Mouse (Mus musculus) retina, embryonic 14.5 days (tissue): ENCODE results near the gene Pgc.

Experiments used
- DNase-seq: peaks from one replicate; pipeline ENCODE4 v3.0.0-alpha.2; 2015; ENCODE audit warnings: low spot score

The Pgc gene

GRCm38 (mm10) chr17:47708972-47709371 is 17.7 kb upstream of the Pgc start:
- DNase-seq: no peak

- DNase-seq: no peak
Observed at GRCm38 (mm10) chr17:47710036-47710435, 16.6 kb upstream of the Pgc start.

GRCm38 (mm10) chr17:47711883-47712282 is 14.8 kb upstream of the Pgc start:
- no peak for DNase-seq

GRCm38 (mm10) chr17:47712889-47713571 is 13.6 kb upstream of the Pgc start:
- no peak for DNase-seq

GRCm38 (mm10) chr17:47715037-47715436 is 11.6 kb upstream of the Pgc start:
- DNase-seq: no peak

GRCm38 (mm10) chr17:47721183-47721582 is 5.5 kb upstream of the Pgc start:
- no peak for DNase-seq

- DNase-seq: no peak
Observed at GRCm38 (mm10) chr17:47730633-47731575, 4.3 kb downstream of the Pgc start.

- DNase-seq: no peak
Observed at GRCm38 (mm10) chr17:47735553-47736100, 9.0 kb downstream of the Pgc start.

- peak; percentile 98 for DNase-seq
Observed at GRCm38 (mm10) chr17:47736856-47737255, 10.2 kb downstream of the Pgc start, which contains the start of gene Tfeb. TSS of gene Tfeb (plus strand) at chr17:47737030.

GRCm38 (mm10) chr17:47737271-47738065 is 10.8 kb downstream of the Pgc start:
- peak; percentile 72 for DNase-seq

- peak; percentile 51 for DNase-seq
Observed at GRCm38 (mm10) chr17:47738066-47738878, 11.6 kb downstream of the Pgc start.

- peak; percentile 56 for DNase-seq
Observed at GRCm38 (mm10) chr17:47738879-47739798, 12.5 kb downstream of the Pgc start.

- peak; percentile 45 for DNase-seq
Observed at GRCm38 (mm10) chr17:47740186-47740585, 13.5 kb downstream of the Pgc start.

GRCm38 (mm10) chr17:47742991-47743734 is 16.5 kb downstream of the Pgc start:
- no peak for DNase-seq

GRCm38 (mm10) chr17:47744086-47744485 is 17.4 kb downstream of the Pgc start:
- no peak for DNase-seq

GRCm38 (mm10) chr17:47744746-47745368 is 18.2 kb downstream of the Pgc start:
- DNase-seq: peak; percentile 25

GRCm38 (mm10) chr17:47748791-47749553 is 22.3 kb downstream of the Pgc start:
- DNase-seq: no peak

- DNase-seq: no peak
Observed at GRCm38 (mm10) chr17:47749626-47750025, 23.0 kb downstream of the Pgc start.
